Mouse (Mus musculus): Measurements from ENCODE around the gene Krtcap2. TPM values are rescaled to one million over a fixed set of nuclear protein-coding genes. Genes with fewer than 3 reads are reported as not detected.

Gene Krtcap2
- polyA plus RNA-seq, 1 experiment from 2014 or later = 272 TPM

GRCm38 (mm10) chr3:89296761-89297396, 51.1 kb downstream of the Krtcap2 start:
- Histone ChIP-seq H3K9me3 (replicated peaks) (no peaks in the 10 kb centered on the region), H3K4me1 (peaks cover 22% of the 10 kb centered on the region), H3K4me3 (no peak overlapping the region), H3K27ac (no peak overlapping the region), H3K27me3 (ENCODE audit: low read depth, poor library complexity, severe bottlenecking) (peaks cover 12% of the 10 kb centered on the region; the same call in 1 of the 2 replicates), H3K36me3 (no peaks in the 10 kb centered on the region)
- no peak for DNase-seq (ENCODE audit: low spot score)
- 89% methylated on average over 11 of the region's 11 CpGs for WGBS

GRCm38 (mm10) chr3:89298908-89299307, 53.1 kb downstream of the Krtcap2 start:
- Histone ChIP-seq H3K36me3 (no peaks in the 10 kb centered on the region), H3K4me3 (no peak overlapping the region), H3K27ac (no peak overlapping the region), H3K9me3 (replicated peaks) (no peaks in the 10 kb centered on the region), H3K27me3 (ENCODE audit: low read depth, poor library complexity, severe bottlenecking) (peaks cover 12% of the 10 kb centered on the region; the same call in 1 of the 2 replicates), H3K4me1 (peaks cover 16% of the 10 kb centered on the region)
- WGBS = 87% methylated on average over 6 of the region's 6 CpGs
- DNase-seq (ENCODE audit: low spot score) = no peak

GRCm38 (mm10) chr3:89299499-89299898, 53.7 kb downstream of the Krtcap2 start:
- H3K9me3 ChIP-seq (replicated peaks) = no peaks in the 10 kb centered on the region
- 2% methylated on average over 14 of the region's 14 CpGs for WGBS
- peaks cover 18% of the 10 kb centered on the region for H3K4me1 ChIP-seq
- H3K36me3 ChIP-seq = no peaks in the 10 kb centered on the region
- peaks cover 12% of the 10 kb centered on the region; the same call in 1 of the 2 replicates for H3K27me3 ChIP-seq (ENCODE audit: low read depth, poor library complexity, severe bottlenecking)
- peak overlapping the region; percentile 72 for H3K27ac ChIP-seq
- peak; percentile 62 for DNase-seq (ENCODE audit: low spot score)
- H3K4me3 ChIP-seq = peak overlapping the region; percentile 44

MicroRNAs within 50 kb of the gene (microRNA counts, 519-probe panel; counts per million panel counts)
- 684 counts per million, percentile 72 among the panel's probes with 10 or more counts for microRNA mmu-miR-92b

Small RNAs within 50 kb of the gene (microRNA-seq; reads per million reads assigned to microRNA genes)
- 540 reads per million, percentile 67 among the genes with 10 or more reads in this experiment for gene Mir92b

Other genes starting within 250 kb of the Krtcap2 start
- 9.4 and 13.3 TPM in 2 replicates for gene Rusc1, start 152.7 kb upstream of the Krtcap2 start, polyA plus RNA-seq (2016; fragmentation: Nextera tagmentation; extraction: Ambion mirVana)
- gene Gm43738, start 144.9 kb upstream of the Krtcap2 start, polyA plus RNA-seq (2016; fragmentation: Nextera tagmentation; extraction: Ambion mirVana) = 0.09 TPM in 1 of 2 replicates, not detected in the other
- 361 and 405 TPM in 2 replicates for gene Fdps, start 144.0 kb upstream of the Krtcap2 start, polyA plus RNA-seq (2016; fragmentation: Nextera tagmentation; extraction: Ambion mirVana)
- 3.6 and 4.4 TPM in 2 replicates for gene Pklr, start 109.8 kb upstream of the Krtcap2 start, polyA plus RNA-seq (2016; fragmentation: Nextera tagmentation; extraction: Ambion mirVana)
- gene Hcn3, start 85.8 kb upstream of the Krtcap2 start, polyA plus RNA-seq (2016; fragmentation: Nextera tagmentation; extraction: Ambion mirVana) = 1.3 and 1.6 TPM in 2 replicates
- 40.1 and 44.8 TPM in 2 replicates for gene Clk2, start 81.2 kb upstream of the Krtcap2 start, polyA plus RNA-seq (2016; fragmentation: Nextera tagmentation; extraction: Ambion mirVana)
- 115 and 119 TPM in 2 replicates for gene Scamp3, start 68.5 kb upstream of the Krtcap2 start, polyA plus RNA-seq (2016; fragmentation: Nextera tagmentation; extraction: Ambion mirVana)
- gene Fam189b, start 62.8 kb upstream of the Krtcap2 start, polyA plus RNA-seq (2016; fragmentation: Nextera tagmentation; extraction: Ambion mirVana) = 32.2 and 35.0 TPM in 2 replicates
- gene Gba, start 43.0 kb upstream of the Krtcap2 start, polyA plus RNA-seq (2016; fragmentation: Nextera tagmentation; extraction: Ambion mirVana) = 34.8 and 34.9 TPM in 2 replicates
- gene Thbs3, start 30.8 kb upstream of the Krtcap2 start, polyA plus RNA-seq (2016; fragmentation: Nextera tagmentation; extraction: Ambion mirVana) = 12.2 and 26.8 TPM in 2 replicates
- 250 and 265 TPM in 2 replicates for gene Mtx1, start 18.9 kb upstream of the Krtcap2 start, polyA plus RNA-seq (2016; fragmentation: Nextera tagmentation; extraction: Ambion mirVana)
- 0.24 and 0.74 TPM in 2 replicates for gene Muc1, start 16.9 kb upstream of the Krtcap2 start, polyA plus RNA-seq (2016; fragmentation: Nextera tagmentation; extraction: Ambion mirVana)
- gene Trim46, start 343 bp downstream of the Krtcap2 start, polyA plus RNA-seq (2016; fragmentation: Nextera tagmentation; extraction: Ambion mirVana) = 3.4 and 6.1 TPM in 2 replicates
- 82.5 and 84.0 TPM in 2 replicates for gene Dpm3, start 13.4 kb downstream of the Krtcap2 start, polyA plus RNA-seq (2016; fragmentation: Nextera tagmentation; extraction: Ambion mirVana)
- 33.2 and 41.3 TPM in 2 replicates for gene Slc50a1, start 24.6 kb downstream of the Krtcap2 start, polyA plus RNA-seq (2016; fragmentation: Nextera tagmentation; extraction: Ambion mirVana)
- gene Efna1, start 35.2 kb downstream of the Krtcap2 start, polyA plus RNA-seq (2016; fragmentation: Nextera tagmentation; extraction: Ambion mirVana) = 29.8 and 36.8 TPM in 2 replicates
- 13.2 and 18.4 TPM in 2 replicates for gene Efna3, start 77.0 kb downstream of the Krtcap2 start, polyA plus RNA-seq (2016; fragmentation: Nextera tagmentation; extraction: Ambion mirVana)
- gene Efna4, start 92.1 kb downstream of the Krtcap2 start, polyA plus RNA-seq (2016; fragmentation: Nextera tagmentation; extraction: Ambion mirVana) = 47.4 and 53.4 TPM in 2 replicates
- 29.4 TPM in 2 replicates for gene Adam15, start 104.0 kb downstream of the Krtcap2 start, polyA plus RNA-seq (2016; fragmentation: Nextera tagmentation; extraction: Ambion mirVana)
- 0.24 TPM in 1 of 2 replicates, not detected in the other for gene Dcst2, start 116.0 kb downstream of the Krtcap2 start, polyA plus RNA-seq (2016; fragmentation: Nextera tagmentation; extraction: Ambion mirVana)
- gene Dcst1, start 119.3 kb downstream of the Krtcap2 start, polyA plus RNA-seq (2016; fragmentation: Nextera tagmentation; extraction: Ambion mirVana) = 0.25 and 0.30 TPM in 2 replicates
- gene Zbtb7b, start 148.8 kb downstream of the Krtcap2 start, polyA plus RNA-seq (2016; fragmentation: Nextera tagmentation; extraction: Ambion mirVana) = 0.38 and 0.49 TPM in 2 replicates
- 0.26 TPM in 1 of 2 replicates, not detected in the other for gene Lenep, start 156.8 kb downstream of the Krtcap2 start, polyA plus RNA-seq (2016; fragmentation: Nextera tagmentation; extraction: Ambion mirVana)
- 22.2 and 26.1 TPM in 2 replicates for gene Flad1, start 165.9 kb downstream of the Krtcap2 start, polyA plus RNA-seq (2016; fragmentation: Nextera tagmentation; extraction: Ambion mirVana)
- 898 and 922 TPM in 2 replicates for gene Cks1b, start 172.4 kb downstream of the Krtcap2 start, polyA plus RNA-seq (2016; fragmentation: Nextera tagmentation; extraction: Ambion mirVana)
- gene Shc1, start 172.5 kb downstream of the Krtcap2 start, polyA plus RNA-seq (2016; fragmentation: Nextera tagmentation; extraction: Ambion mirVana) = 82.6 and 96.2 TPM in 2 replicates
- gene Pygo2, start 184.2 kb downstream of the Krtcap2 start, polyA plus RNA-seq (2016; fragmentation: Nextera tagmentation; extraction: Ambion mirVana) = 50.7 and 53.5 TPM in 2 replicates
- gene Pbxip1, start 190.7 kb downstream of the Krtcap2 start, polyA plus RNA-seq (2016; fragmentation: Nextera tagmentation; extraction: Ambion mirVana) = 13.0 and 19.2 TPM in 2 replicates
- gene Pmvk, start 208.6 kb downstream of the Krtcap2 start, polyA plus RNA-seq (2016; fragmentation: Nextera tagmentation; extraction: Ambion mirVana) = 63.6 and 65.9 TPM in 2 replicates

All from limb, embryonic 10.5 days (tissue).